Mouse (Mus musculus): Measurements from ENCODE around the gene Tbxa2r.

Gene Tbxa2r

DNA sequence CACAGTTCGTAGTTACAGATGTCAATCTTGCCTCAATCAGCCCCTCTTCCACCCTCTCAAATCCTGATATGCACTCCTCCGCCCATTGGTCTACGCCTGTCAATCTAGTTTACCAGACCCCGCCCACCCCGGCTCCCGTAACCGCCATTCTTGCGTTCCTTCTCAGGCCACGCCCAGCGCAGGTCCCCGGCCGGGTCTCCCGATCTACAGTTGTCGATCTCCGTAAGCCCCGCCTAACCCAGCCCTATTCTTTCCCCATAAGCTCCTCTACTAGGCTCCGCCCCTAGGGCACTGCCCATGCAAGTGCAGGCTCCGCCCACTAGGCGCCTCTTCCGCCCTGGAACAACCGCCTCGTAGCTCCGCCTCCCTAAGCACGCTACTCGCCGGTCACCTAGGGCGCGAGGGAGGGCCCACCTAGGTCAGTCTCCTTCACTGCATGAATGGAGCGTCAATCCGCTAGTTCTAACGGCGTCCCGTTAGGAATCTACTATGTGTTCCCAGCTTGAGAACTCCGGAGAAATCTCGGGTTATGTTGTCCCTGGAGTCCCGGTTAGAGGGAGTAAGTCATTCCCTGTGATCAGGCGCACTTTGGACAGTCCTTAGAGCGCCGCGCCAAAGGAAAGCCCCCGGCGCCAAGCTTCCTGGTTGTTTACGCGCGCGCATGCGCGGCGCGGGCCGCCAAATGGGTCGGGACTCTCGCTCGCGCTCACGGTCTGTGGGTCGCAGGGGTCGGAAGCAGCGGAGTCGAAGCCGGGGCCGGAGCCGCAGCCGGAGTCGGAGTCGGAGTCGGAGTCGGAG, 7.8 kb upstream of the Tbxa2r start, which contains the start of gene Cactin:
Gene Cactin, plus strand, starts transcription at position 554 of the 798 bp plus-strand sequence.
- DNase-seq (ENCODE audit: low spot score in 2 of 2): peak; percentile 99 to 100

DNA sequence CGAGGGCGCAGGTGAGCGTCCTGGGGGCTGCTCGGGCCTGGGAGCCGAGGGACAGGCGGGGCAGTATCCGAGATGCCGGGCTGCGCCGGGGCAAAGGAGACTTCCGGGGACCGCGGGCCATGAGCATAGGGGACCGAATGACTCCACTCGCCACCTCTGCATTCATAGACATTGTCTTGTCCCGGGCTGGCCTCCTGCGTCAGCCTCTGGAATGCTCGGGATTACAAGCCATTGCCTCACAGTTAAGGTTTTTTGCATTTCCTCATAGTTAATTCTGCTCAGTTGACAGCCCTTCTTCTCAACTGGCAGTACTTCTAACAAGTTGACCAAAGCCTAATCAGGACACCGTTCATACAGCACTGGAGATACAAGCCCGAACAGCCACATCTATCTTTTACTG, 7.1 kb upstream of the Tbxa2r start:
- DNase-seq (ENCODE audit: low spot score in 2 of 2): no peak

DNA sequence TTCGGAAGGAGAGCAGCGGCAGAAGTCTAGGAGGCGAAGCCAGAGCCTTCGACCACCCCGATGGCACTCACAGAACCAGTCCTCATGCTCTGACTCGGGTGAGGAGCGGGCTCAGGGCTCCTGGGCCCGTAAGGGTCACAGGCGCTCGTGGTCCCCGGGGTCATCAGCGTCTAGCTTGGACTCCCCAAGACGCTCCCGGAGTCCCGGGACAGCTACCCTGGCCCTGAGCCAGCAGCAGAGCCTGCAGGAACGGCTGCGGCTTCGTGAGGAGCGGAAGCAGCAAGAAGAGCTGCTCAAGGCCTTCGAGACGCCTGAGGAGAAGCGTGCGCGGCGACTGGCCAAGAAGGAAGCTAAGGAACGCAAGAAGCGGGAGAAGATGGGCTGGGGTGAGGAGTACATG, 6.1 kb upstream of the Tbxa2r start:
- DNase-seq (ENCODE audit: low spot score in 2 of 2): no peak

DNA sequence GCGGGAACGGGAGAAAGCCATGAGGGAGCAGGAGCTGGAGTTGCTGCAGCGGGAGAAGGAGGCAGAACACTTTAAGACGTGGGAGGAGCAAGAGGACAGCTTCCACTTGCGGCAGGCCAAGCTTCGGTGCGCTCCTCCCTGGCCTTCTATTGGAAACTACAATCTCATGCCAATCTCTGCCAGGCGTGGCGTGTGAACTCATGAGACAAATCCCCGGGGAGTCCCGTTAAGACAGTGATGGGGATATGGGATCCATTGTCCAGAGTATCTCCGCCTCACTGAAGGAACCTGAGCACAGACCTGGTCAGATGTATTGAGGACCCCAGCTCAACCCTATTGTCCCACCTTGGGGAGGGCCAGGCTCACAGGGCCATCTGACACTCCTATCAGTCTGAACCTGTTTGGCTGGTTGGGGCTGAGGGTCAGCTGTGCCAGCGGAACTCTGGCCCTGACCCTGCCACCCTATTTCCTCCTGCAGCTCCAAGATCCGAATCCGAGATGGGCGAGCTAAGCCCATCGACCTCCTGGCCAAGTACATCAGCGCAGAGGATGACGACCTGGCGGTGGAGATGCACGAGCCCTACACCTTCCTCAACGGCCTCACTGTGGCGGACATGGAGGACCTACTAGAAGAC, 5.3 kb upstream of the Tbxa2r start:
- no peak for DNase-seq (ENCODE audit: low spot score in 2 of 2)

DNA sequence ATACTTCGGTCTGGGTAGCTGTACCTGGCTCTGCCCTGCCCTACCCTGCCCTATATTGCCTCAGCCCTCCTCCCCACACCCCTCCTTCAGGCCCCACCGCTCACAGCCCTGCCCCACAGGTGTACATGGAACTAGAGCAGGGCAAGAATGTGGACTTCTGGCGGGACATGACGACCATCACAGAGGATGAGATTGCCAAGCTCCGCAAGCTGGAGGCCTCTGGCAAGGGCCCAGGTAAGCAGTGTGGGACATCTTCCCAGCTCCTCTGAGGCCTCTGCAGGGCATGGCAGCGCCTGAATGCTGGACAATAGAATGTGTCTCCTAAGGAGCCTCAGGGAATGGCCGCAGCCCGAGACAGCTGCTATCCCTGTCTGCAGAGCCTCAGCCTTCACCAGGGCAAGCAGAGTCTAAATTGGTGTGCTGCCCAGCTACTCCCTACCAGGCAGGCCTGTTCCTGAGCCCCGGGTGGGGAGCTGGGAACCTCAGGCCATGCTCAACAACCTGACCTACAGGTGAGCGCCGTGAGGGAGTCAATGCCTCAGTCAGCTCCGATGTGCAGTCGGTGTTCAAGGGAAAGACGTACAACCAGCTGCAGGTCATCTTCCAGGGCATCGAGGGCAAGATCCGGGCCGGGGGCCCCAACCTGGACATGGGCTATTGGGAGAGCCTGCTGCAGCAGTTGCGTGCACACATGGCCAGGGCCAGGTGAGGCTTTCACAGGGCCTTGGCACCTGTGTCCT, 4.6 kb upstream of the Tbxa2r start:
- DNase-seq (ENCODE audit: low spot score in 2 of 2): no peak

DNA sequence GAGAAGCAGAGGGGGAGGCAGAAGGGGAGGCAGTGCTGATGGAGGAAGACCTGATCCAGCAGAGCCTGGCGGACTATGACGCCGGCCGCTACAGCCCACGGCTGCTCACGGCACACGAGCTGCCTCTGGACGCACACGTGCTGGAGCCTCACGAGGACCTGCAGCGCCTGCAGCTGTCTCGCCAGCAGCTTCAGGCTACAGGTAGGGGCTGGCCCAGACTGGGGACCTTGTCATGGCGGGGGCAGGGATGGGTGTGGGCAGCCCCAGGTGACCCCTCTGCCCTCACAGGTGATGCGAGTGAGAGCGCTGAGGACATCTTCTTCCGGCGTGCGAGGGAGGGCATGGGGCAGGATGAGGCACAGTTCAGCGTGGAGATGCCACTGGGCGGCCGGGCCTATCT, 3.4 kb upstream of the Tbxa2r start:
- no peak for DNase-seq (ENCODE audit: low spot score in 2 of 2)

DNA sequence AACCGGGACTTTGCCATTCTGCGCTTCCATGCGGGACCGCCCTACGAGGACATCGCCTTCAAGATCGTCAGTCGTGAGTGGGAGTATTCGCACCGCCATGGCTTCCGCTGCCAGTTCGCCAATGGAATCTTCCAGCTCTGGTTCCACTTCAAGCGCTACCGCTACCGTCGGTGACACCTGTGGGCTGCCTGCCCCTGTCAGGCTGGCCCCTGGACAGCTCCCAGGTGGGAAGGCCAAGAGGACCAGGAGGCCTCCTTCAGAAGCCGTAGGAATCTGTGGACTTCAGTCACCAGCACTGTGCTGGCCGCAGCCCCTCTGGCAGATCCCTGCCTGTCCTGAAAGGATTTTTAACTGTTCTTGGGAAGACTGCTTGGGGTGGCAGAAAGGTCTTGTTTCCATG, 2.8 kb upstream of the Tbxa2r start:
- DNase-seq (ENCODE audit: low spot score in 2 of 2): no peak

DNA sequence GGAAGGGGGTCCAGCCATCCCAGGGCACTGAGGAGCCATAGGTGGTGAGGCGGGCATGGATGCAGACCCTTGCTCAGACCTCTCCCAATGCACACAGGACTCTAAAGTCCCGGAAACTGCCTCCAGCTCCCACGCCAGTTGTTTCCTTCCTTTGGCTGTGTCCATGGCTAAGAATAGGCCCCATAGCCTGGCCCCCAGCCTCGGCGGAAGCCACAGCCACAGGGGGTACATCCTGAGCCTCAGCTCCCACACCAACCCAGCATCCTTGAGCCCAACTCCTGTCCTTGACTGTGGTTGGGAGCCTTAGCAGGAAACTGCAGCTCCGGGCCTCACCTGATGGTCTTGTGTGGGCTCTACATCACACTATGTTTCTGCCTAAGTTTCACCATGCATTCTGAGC, 1.7 kb upstream of the Tbxa2r start:
- no peak for DNase-seq (ENCODE audit: low spot score in 2 of 2)

DNA sequence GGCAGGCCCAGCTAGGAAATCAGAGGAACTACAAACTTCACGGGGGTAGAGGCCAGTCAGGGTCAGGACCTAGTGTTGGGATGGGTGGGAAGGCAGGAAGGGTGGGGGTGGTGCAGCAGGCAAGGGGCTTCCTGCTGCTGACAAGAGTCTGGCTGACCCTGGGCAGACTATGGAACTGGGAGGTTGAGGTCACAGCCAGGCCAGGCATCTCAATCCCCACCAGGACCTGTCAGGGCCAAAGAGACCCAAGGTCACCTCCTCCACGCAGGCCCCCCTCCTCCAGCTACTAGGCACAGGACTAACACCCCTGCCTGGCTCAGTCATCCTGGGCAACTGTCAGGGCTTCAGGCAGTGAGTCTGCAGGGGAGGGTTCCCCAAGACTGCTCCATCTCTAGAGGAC, 572 bp upstream of the Tbxa2r start:
- DNase-seq (ENCODE audit: low spot score in 2 of 2): no peak

DNA sequence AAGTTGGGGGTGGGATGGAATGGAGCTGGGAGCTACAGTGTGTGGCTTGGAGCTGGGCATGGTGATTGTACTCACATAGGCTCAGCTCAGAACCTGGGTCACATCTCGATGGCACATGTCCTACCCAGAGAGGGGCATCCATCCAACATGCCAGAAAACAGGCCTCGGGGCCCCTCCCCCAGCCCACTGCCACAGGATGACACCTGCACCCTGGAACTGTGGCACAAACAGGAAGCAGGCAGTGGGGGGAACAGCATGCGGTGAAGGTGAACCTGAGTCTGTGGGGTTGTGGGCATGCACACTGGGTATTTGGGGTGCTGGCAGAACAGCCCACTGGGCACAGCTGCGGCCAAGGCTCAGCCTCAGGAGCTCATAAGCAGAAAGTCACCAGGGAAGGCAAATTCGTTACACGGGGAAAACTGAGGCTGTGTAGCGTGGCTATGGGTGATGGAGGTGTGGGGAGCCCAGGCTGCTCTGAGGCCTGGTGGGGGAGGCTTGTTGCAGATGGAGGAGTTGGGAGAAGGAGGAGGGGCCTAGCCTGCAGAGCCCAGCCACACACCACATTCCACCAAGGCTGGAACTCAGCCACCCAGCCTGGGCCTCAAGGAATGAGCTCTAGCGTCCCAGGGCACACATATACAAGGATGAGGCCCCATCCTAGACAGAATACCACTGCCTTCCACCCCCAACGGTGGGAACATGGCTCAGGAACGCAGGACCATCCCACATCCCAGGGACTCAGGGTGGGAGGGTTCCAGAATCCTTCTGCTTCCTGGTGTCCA, 854 bp downstream of the Tbxa2r start:
- DNase-seq (ENCODE audit: low spot score in 2 of 2): no peak

DNA sequence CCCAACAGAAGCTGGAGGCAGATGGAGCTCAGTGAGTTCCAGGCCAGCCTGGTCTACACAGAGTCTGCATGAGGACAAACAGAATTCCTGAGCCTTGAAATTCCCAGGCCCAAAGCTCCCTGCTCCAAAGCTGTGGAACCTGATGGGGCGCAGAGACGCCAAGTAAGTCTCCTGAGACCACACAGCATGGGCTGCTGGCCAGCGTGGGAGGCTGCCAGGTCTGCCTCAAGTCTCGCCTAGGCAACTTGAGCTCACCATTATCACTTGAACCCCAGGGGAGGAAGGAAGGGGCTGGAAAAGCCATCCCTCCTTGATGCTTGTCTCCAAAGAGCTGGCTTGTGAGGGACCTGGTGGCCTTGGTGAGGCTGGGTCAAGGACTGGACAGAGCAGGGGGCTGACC, 1.5 kb downstream of the Tbxa2r start:
- no peak for DNase-seq (ENCODE audit: low spot score in 2 of 2)

DNA sequence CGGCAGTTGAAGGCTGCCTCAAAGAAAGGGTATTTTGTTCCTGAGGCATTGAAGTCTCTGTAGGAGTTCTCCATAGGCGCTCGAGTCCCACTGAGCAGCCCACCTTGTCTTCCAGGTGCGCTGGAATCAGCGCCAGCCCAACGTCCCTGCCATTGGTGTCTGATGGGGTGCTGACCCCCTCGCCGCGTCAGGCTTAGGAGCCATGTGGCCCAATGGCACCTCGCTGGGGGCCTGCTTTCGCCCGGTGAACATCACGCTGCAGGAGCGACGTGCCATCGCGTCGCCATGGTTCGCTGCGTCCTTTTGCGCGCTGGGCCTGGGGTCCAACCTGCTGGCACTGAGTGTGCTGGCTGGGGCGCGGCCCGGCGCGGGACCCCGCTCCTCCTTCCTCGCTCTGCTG, 3.7 kb downstream of the Tbxa2r start:
- DNase-seq (ENCODE audit: low spot score in 2 of 2): no peak

DNA sequence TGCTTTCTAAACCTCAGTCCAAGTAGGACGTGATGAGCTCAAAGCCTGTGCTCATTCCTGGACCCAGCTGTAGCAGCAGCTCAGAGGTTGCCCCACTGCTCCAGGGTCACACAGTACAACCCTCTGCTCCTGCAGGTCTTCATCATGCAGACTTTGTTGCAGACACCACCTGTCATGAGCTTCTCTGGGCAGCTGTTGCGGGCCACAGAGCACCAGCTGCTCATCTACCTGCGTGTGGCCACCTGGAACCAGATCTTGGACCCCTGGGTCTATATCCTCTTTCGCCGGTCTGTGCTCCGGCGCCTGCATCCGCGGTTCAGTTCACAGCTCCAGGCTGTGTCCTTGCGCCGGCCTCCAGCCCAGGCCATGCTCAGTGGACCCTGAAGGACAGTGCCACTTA, 5.8 kb downstream of the Tbxa2r start:
- no peak for DNase-seq (ENCODE audit: low spot score in 2 of 2)

DNA sequence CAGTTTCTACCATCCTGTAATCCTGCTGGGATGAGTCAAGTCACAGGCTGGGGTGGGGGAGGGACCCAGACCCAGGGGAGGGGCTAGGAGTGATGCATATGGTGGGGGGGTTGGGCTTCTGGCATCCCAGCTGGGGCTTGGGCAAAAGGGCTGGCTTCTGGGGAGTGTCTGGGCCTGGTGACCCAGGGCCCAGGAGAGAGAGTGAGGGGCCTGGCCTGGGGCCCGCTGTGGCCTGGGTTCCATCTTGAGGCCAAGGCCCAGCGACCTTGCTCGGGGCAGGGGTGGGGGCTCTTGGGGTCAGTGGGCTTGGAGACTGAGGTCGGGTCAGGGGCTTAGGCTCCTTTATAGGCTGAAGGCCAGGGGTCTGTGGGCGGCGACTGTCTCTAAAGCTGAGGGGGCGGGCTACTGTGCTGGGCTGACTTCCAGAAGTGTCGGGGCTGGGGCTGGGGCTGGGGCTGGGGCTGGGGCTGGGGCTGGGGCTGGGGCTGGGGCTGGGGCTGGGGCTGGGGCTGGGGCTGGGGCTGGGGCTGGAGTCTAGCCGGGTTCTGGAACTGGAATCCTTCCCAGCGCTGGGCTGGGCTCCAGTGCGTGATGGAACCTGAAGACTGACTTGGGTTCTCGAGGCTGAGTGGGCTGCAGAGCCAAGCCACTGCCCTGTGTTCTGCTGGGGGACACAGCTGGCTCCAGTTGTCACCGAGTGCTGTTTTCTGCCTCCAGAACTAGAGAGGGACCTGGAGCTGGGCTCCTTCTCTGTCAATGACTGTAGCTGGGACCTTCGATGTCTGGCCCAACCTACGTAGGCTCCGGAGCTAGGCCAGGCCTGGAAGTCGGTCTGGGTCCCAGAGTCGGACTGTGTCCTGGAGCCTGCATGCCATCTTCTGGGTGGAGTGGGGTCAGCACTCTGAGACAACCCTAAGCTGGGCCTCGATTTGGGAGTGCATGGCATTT, 7.1 kb downstream of the Tbxa2r start:
- DNase-seq (ENCODE audit: low spot score in 2 of 2): no peak

DNA sequence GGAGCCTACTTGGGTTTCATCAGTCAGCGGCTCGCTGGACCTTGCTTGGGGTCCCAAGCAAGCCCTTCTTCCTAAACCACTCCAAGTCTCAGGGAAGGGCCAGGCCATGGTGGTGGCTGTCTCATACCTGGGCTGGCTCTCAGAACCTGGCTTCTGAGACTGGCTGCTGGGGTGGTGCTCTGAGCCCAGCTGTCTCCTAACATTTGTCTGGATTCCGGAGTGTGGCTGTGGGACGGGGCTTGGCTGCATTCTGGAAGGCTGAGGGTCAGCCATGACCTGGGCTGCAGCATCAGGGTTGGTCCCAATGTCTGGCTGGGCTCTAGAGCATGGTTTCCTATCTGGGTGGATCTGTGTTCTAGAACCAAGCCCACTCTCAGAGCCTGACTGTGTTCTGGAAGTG, 8.0 kb downstream of the Tbxa2r start:
- no peak for DNase-seq (ENCODE audit: low spot score in 2 of 2)

DNA sequence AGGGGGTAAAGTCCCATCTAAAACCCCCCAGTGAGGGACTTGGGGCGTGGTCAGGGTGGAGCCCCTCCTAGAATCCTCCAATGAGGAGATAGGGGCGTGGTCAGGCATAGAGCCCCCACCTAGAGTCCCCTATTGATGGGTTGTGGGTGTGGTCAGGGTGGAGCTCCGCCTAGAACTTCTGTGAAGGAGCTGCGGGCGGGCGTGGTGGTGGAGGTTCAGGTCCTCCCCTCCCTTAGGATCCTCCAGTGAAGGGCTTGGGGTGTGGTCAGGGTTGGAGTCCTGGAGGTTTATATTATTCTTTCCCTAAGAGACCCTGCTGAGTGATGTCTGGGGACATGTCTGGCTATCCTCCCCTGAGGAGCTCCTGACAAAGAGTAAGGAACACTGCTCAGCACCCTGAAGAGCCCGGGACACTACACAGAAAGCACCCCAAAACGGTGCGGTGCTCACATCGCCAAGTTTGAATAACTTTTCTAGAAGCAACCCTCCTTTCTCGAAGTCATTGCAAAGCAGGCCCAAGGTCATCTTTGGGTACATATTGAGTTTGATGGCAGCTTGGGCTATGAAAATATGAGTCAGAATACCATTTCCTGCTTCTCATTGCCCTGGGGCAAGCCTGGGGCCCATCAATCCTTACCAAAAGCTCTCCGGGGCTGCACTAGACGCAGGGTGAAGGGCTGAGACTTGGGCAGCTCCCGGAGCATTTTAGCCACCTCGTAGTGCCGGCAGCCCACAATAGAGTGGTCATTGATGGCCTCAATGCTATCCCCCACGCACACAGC, 12.2 kb downstream of the Tbxa2r start:
- DNase-seq (ENCODE audit: low spot score in 2 of 2): no peak

DNA sequence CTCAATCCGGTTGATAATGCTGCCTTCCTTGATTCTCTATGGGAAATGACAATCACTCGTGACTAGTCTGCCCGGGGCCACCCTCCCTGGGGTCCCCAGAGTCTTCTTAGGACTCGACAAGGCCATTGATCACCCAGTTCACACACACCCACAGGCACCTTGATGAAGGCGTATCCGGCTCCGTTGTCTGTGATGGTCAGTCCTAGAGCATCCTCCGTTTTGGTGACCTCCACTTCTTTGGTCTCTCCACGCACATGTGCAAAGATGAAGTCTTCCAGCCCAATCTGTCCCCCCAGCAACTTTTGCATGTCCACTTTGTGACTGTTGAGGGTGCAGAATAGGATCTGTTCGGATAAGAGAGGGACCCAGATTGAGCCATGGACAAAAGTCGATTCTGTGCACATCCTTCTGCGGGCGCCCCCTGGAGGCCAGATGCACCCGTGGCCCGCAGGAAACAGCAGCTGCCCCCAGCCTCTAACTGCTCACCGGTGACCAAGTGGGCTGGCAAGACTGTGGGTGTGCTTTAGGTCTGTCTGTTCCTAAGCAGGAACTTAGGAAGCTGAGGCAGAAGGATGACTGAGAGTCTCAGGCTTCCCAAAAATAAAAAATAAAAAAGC, 12.9 kb downstream of the Tbxa2r start:
- no peak for DNase-seq (ENCODE audit: low spot score in 2 of 2)

DNA sequence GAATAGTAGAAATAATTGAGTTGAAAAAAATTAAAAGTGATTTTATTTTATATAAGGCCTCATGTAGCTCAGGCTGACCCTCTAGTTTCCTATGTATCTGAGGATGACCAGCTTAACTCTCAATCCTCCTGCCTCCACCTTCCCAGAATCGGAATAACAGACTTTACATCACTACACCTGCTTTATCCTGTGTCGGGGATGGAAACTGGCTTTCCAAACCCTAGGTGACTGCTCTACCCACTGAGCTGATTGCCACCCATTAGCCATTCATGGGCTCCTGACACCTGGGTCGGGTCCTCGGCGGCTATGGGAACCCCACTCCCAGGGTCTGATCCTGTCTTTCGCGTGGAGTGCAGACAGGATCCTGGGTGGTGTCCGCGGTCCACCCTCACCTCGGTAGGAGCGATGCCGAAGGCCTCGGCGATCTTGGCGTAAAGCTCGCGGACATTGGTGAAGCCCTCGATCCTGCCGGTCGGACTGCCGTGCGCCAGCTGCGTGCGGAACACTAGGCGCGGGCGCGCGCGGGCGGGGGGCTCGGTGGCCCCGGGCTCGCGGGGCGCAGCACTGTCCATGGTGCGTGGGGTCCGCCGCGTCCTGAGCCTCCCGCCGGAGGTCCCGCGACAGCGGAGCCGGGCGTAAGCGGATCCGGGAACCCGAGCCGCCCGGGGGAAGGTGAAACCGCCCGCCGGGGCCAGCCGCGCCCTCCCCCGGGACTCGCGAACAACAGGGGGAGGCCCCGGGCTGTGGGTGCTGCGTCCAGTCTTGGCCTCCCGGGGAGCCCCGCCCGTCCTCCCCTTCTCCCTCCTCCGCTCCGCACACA, 14.4 kb downstream of the Tbxa2r start, which contains the start of gene Gipc3:
Gene Gipc3, minus strand, starts transcription at position 581 of the 820 bp plus-strand sequence.
- no peak for DNase-seq (ENCODE audit: low spot score in 2 of 2)

All from right cerebral cortex, postnatal 36 days (tissue).